Mouse (Mus musculus) layer of hippocampus, adult 9-11 months (tissue): ENCODE data around the gene Ndrg4.

Source experiments
- DNase-seq: peaks from one replicate; pipeline ENCODE4 v3.0.0; 2022

Ndrg4 gene

GRCm38 (mm10) chr8:95688073-95688672 lies 11.4 kb downstream of the Ndrg4 start:
- peak; percentile 65 for DNase-seq

- DNase-seq = no peak
Measured at GRCm38 (mm10) chr8:95690929-95691541, 14.3 kb downstream of the Ndrg4 start.

GRCm38 (mm10) chr8:95694631-95695030 lies 17.9 kb downstream of the Ndrg4 start:
- peak; percentile 83 for DNase-seq

GRCm38 (mm10) chr8:95696661-95697060 lies 19.9 kb downstream of the Ndrg4 start:
- no peak for DNase-seq

- DNase-seq = peak; percentile 74
Measured at GRCm38 (mm10) chr8:95697128-95697527, 20.3 kb downstream of the Ndrg4 start.

GRCm38 (mm10) chr8:95698179-95698578 lies 21.4 kb downstream of the Ndrg4 start:
- DNase-seq = no peak

- DNase-seq = peak; percentile 89
Measured at GRCm38 (mm10) chr8:95700282-95700681, 23.5 kb downstream of the Ndrg4 start.

- DNase-seq = no peak
Measured at GRCm38 (mm10) chr8:95701809-95702208, 25.0 kb downstream of the Ndrg4 start.

GRCm38 (mm10) chr8:95702480-95703446 lies 26.0 kb downstream of the Ndrg4 start:
- DNase-seq = peak; percentile 96

- DNase-seq = peak; percentile 87
Measured at GRCm38 (mm10) chr8:95703461-95704260, 26.9 kb downstream of the Ndrg4 start.

- DNase-seq = no peak
Measured at GRCm38 (mm10) chr8:95704538-95704937, 27.8 kb downstream of the Ndrg4 start.

GRCm38 (mm10) chr8:95709579-95709978 lies 32.8 kb downstream of the Ndrg4 start:
- DNase-seq = peak; percentile 2

GRCm38 (mm10) chr8:95711029-95711428 lies 34.2 kb downstream of the Ndrg4 start:
- DNase-seq = no peak

GRCm38 (mm10) chr8:95712395-95712794 lies 35.6 kb downstream of the Ndrg4 start:
- DNase-seq = no peak

- DNase-seq = peak; percentile 76
Measured at GRCm38 (mm10) chr8:95713100-95714010, 36.6 kb downstream of the Ndrg4 start.

- no peak for DNase-seq
Measured at GRCm38 (mm10) chr8:95714367-95714766, 37.6 kb downstream of the Ndrg4 start.

GRCm38 (mm10) chr8:95714837-95715413 lies 38.1 kb downstream of the Ndrg4 start:
- no peak for DNase-seq

- DNase-seq = peak; percentile 84
Measured at GRCm38 (mm10) chr8:95715676-95716531, 39.1 kb downstream of the Ndrg4 start, which contains the start of gene Setd6. TSS of gene Setd6 (plus strand) at chr8:95715881.

- no peak for DNase-seq
Measured at GRCm38 (mm10) chr8:95716546-95717335, 40.0 kb downstream of the Ndrg4 start.
